Mouse (Mus musculus) Muller cell, postnatal 12 days (primary cell): ENCODE results near the gene Isoc2a.

Experiments used
- DNase-seq: peaks from one replicate; pipeline ENCODE4 v3.0.0-alpha.2; 2015; ENCODE audit errors: inconsistent ontology term

Isoc2a gene

DNA sequence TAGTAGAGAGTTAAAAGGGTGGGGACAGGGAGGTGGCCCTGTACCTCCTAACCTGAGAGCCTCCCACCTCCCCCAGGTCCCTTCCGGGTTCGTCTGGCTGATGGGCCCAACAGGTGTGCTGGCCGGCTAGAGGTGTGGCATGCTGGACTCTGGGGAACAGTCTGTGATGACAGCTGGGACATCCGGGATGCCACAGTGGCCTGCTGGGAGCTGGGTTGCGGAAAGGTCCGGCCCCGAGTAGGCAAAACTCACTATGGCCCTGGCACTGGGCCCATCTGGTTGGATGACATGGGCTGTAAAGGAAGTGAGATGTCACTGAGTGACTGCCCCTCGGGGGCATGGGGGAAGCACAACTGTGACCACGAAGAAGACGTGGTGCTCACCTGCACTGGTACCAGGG lies 59.9 kb downstream of the Isoc2a start:
- DNase-seq, result no peak

GRCm38 (mm10) chr7:4937392-4937791 lies 60.4 kb downstream of the Isoc2a start:
- DNase-seq, result no peak

DNA sequence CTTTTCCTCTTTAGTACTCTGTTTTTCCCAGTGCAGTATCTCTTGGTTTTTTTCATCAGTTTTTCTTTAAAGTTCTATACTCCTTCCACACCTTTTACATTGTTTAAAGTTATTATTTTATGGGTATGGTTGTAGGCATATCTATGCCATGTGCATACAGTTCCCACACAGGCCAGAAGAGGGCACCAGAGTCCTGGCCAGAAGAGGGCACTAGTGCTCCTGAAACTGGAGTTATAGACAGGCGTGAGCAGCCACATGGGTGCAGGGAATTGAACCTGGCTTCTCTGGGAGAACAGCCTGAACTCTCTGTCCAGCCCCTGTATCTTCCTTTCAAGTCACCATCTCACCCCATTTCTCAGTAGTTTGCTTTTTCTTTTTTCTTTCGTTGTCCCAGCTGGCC lies 61.5 kb downstream of the Isoc2a start:
- peak; percentile 22 for DNase-seq

- DNase-seq, result peak; percentile 76
Observed at GRCm38 (mm10) chr7:4940068-4940479, 63.1 kb downstream of the Isoc2a start.

DNA sequence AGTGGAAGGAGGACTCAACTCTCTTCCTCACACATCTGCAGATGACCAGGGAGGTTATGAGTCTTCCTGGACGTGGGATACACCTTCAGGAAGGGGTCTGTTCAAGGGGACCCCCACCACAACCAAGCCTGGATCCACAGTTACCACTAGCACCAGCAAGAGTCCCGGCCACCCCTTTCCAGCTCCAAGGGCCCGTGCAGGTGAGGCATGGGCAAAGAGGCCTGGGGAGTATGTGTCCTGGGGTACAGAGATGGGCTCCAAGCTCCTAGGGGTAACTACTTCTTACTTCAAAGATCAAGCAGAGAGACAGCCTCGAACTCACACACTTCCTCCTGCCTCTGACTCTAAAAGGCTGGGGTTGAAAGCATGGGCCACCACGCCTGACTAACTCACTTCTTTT lies 65.7 kb downstream of the Isoc2a start:
- no peak for DNase-seq

- peak; percentile 93 for DNase-seq
Observed at GRCm38 (mm10) chr7:4943223-4943815, 66.4 kb downstream of the Isoc2a start.
